Comparison of ENCODE assay signal across 8 mouse cellular contexts in genomic region chr9:48618589-48618988, GRCm38 (mm10). TPM values are rescaled to one million over a fixed set of nuclear protein-coding genes. Genes with fewer than 3 reads are reported as not detected.
A peak's percentile ranks its signal among the peaks of the same experiment; 100 is the strongest.
DNase-seq lines count a peak whose midpoint lies in the region; ATAC-seq and TF ChIP-seq lines count a peak whose summit lies in the region.

No protein-coding gene starts in this region.

- no peaks in the 10 kb centered on the region for H3K9me3 ChIP-seq in MEL (replicated peaks; ENCODE audit: insufficient read depth, low read length)
- no peaks in the 10 kb centered on the region for H3K9me3 ChIP-seq in forebrain, embryonic 13.5 days (replicated peaks)

- TF ChIP-seq EP300 in MEL (IDR thresholded peaks at IDR 0.05; ENCODE audit: low read depth in 1 of 2, low read length in 2 of 2) = no peak

- intact Hi-C loops in heart, postnatal 10 days (cut with DNase I) = loop anchor here (1.0 to 2.0 kb wide), 3 partner anchors 32 to 352 kb away; no protein-coding TSS in a partner anchor

- 0 out of 4 replicates have a peak, but pooled peaks cover 0 to 1% of the 10 kb centered on the region in 2 experiments for H3K27me3 ChIP-seq in MEL (ENCODE audit: control insufficient read depth in 1 of 2, insufficient read depth in 2 of 2, low read length in 2 of 2)
- 0 out of 2 replicates have a peak, but pooled peaks cover 3% of the 10 kb centered on the region for H3K27me3 ChIP-seq in forebrain, embryonic 13.5 days

- H3K27ac ChIP-seq in MEL (ENCODE audit: control insufficient read depth, low read depth, low read length) = no peak overlapping the region
- no peak overlapping the region for H3K27ac ChIP-seq in forebrain, embryonic 13.5 days
- no peak overlapping the region for H3K27ac ChIP-seq in olfactory bulb, adult 2 months (ENCODE audit: insufficient read depth, low read depth, low read length)

- no peak for TF ChIP-seq POLR2A in MEL (IDR thresholded peaks at IDR 0.05; ENCODE audit: control insufficient read depth in 1 of 2, insufficient read depth in 1 of 2, low read depth in 1 of 2, low read length in 2 of 2, poor library complexity in 1 of 2)
- no peak for TF ChIP-seq POLR2A in olfactory bulb, adult 2 months (IDR thresholded peaks at IDR 0.05; ENCODE audit: insufficient read depth, low read depth, low read length)

- no peaks in the 10 kb centered on the region for H3K36me3 ChIP-seq in MEL (ENCODE audit: control insufficient read depth in 1 of 2, insufficient read depth in 2 of 2, low read length in 2 of 2)
- H3K36me3 ChIP-seq in forebrain, embryonic 13.5 days (ENCODE audit: poor library complexity, severe bottlenecking) = no peaks in the 10 kb centered on the region

- WGBS in forebrain, embryonic 13.5 days = 32% methylated on average over 6 of the region's 6 CpGs
- WGBS in olfactory bulb, adult 2 months = 32% methylated on average over 6 of the region's 6 CpGs

- no peak overlapping the region for H3K4me3 ChIP-seq in MEL (ENCODE audit: control insufficient read depth in 1 of 2, insufficient read depth in 1 of 2, low read depth in 2 of 2, low read length in 2 of 2)
- no peak overlapping the region for H3K4me3 ChIP-seq in forebrain, embryonic 13.5 days
- H3K4me3 ChIP-seq in olfactory bulb, adult 2 months (ENCODE audit: insufficient read depth, low read depth, low read length) = 0 out of 2 replicates have a peak overlapping the region, but pooled peaks have one; percentile 12

- H3K4me2 ChIP-seq in forebrain, embryonic 13.5 days = 0 out of 2 replicates have a peak overlapping the region, but pooled peaks have one; percentile 19

- peak; percentile 77 for TF ChIP-seq RAD21 in MEL (IDR thresholded peaks at IDR 0.05; ENCODE audit: low read depth, low read length)

- DNase-seq in MEL (ENCODE audit: low read depth, low spot score) = peak; percentile 64
- DNase-seq in cerebellum, adult 11 months = peak; percentile 29
- peak; percentile 85 to 91 for DNase-seq in heart, postnatal 10 days
- DNase-seq in kidney, postnatal 4 days = peak; percentile 72 to 78
- DNase-seq in lung, adult 18-20 months = peak; percentile 65 to 77
- DNase-seq in thymus, postnatal 10 days (ENCODE audit: low spot score in 2 of 2) = peak; percentile 7 to 48

- H3K79me2 ChIP-seq in MEL (ENCODE audit: control insufficient read depth, insufficient read depth, low read length, poor library complexity) = no peaks in the 10 kb centered on the region

- H3K4me1 ChIP-seq in MEL (ENCODE audit: control insufficient read depth in 1 of 2, insufficient read depth in 2 of 2, low read length in 2 of 2) = no peaks in the 10 kb centered on the region
- no peaks in the 10 kb centered on the region for H3K4me1 ChIP-seq in forebrain, embryonic 13.5 days
- H3K4me1 ChIP-seq in olfactory bulb, adult 2 months (ENCODE audit: control insufficient read depth, insufficient read depth, low read length) = peaks cover 7% of the 10 kb centered on the region

- peak; percentile 53 for ATAC-seq in forebrain, embryonic 13.5 days

- TF ChIP-seq CTCF in MEL (IDR thresholded peaks at IDR 0.05 in 2 of 3, conservative IDR thresholded peaks at IDR 0.05 in 1 of 3; ENCODE audit: control insufficient read depth in 1 of 3, insufficient read depth in 1 of 3, low read depth in 2 of 3, low read length in 3 of 3, poor library complexity in 1 of 3, severe bottlenecking in 1 of 3) = peak; percentile 62 to 76 (median 66)
- peak; percentile 43; the same call in 1 of the 2 replicates for TF ChIP-seq CTCF in olfactory bulb, adult 2 months (IDR thresholded peaks at IDR 0.05; ENCODE audit: insufficient read depth, low read depth, low read length)

- no peak overlapping the region for H3K9ac ChIP-seq in MEL (ENCODE audit: control insufficient read depth, low read depth, low read length, poor library complexity, severe bottlenecking)
- H3K9ac ChIP-seq in forebrain, embryonic 13.5 days = no peak overlapping the region

TF ChIP-seq in MEL, 35 proteins besides CTCF, POLR2A, EP300 and RAD21:
- TF ChIP-seq SMC3 (IDR thresholded peaks at IDR 0.05; ENCODE audit: low read depth, low read length) (peak; percentile 56), POLR2AphosphoS2 (IDR thresholded peaks at IDR 0.05; ENCODE audit: low read length) (no peak)

RNA-seq across cellular contexts. Expression of gene Nnmt, which starts 13.6 kb away (rescaled TPM):
- total RNA-seq in MEL (2012; rRNA removed) = not detected in 2 replicates
- polyA plus RNA-seq in MEL (2012; ENCODE audit: insufficient read depth in 1 of 2, insufficient read length in 2 of 2, low read depth in 1 of 2, low replicate concordance in 2 of 2, missing spikeins in 1 of 2) = not detected
- 0.40 TPM in 1 of 2 replicates, not detected in the other for polyA plus RNA-seq in forebrain, embryonic 13.5 days (2015; fragmentation: Nextera tagmentation; extraction: Ambion mirVana)
- 10 to 100 TPM; 12.5 to 14.2 TPM for total RNA-seq in heart, postnatal 10 days (2021)
- not detected in 2 replicates for polyA plus RNA-seq in olfactory bulb, adult 2 months (2012; ENCODE audit: insufficient read depth, insufficient read length, low replicate concordance, missing spikeins)

Comparison
In these comparisons a context has a peak if more than half of its experiments do, and no peak if none do; other contexts are left out.
1. DNase-seq: peak in every context shown above with its lines; median percentile 88 in heart, postnatal 10 days; 75 in kidney, postnatal 4 days; 71 in lung, adult 18-20 months; 64 in MEL; 29 in cerebellum, adult 11 months; 28 in thymus, postnatal 10 days.